Mouse (Mus musculus) heart, postnatal 0 days (tissue): Measurements from ENCODE around the gene Zdhhc5. TPM values are rescaled to one million over a fixed set of nuclear protein-coding genes. Genes with fewer than 3 reads are reported as not detected.

ENCODE experiments used
- ATAC-seq: fragments of 200-750 bp; cut with Nextera tagmentation; 2 replicates; pipeline ENCODE4 v1.8.0; 2017; ENCODE audit warnings: low read depth, moderate number of reproducible peaks, moderate library complexity; ENCODE audit not compliant: insufficient read depth
- DNase-seq: peaks from one replicate; pipeline ENCODE4 v3.0.0-alpha.2; 2016; ENCODE audit warnings: low spot score
- H3K27ac ChIP-seq: fragments of 300-500 bp; sonication (generic); 2 replicates; pipeline ENCODE4 v1.5.1; 2014; ENCODE audit warnings: low read depth, mild to moderate bottlenecking
- H3K27me3 ChIP-seq: fragments of 300-500 bp; sonication (generic); 2 replicates; pipeline ENCODE4 v1.6.1; 2014; ENCODE audit warnings: low read length, mixed read lengths; ENCODE audit not compliant: control insufficient read depth, insufficient read depth
- H3K36me3 ChIP-seq: fragments of 300-500 bp; sonication (generic); replicated peaks from 2 replicates; pipeline ENCODE4 v1.6.1; 2014; ENCODE audit warnings: low read length, mixed read lengths; ENCODE audit not compliant: control insufficient read depth, insufficient read depth
- H3K4me1 ChIP-seq: fragments of 300-500 bp; sonication (generic); 2 replicates; pipeline ENCODE4 v1.6.1; 2014; ENCODE audit warnings: antibody characterized with exemption; ENCODE audit not compliant: control insufficient read depth, insufficient read depth
- H3K4me2 ChIP-seq: fragments of 300-500 bp; sonication (generic); 2 replicates; pipeline ENCODE4 v1.6.1; 2014; ENCODE audit warnings: low read depth, mild to moderate bottlenecking, low read length, moderate library complexity
- H3K4me3 ChIP-seq: fragments of 300-500 bp; sonication (generic); 2 replicates; pipeline ENCODE4 v1.5.1; 2014; ENCODE audit warnings: low read depth, low read length
- H3K9ac ChIP-seq: fragments of 300-500 bp; sonication (generic); replicated peaks from 2 replicates; pipeline ENCODE4 v1.6.1; 2014; ENCODE audit warnings: low read depth, low read length, mixed read lengths
- H3K9me3 ChIP-seq: fragments of 300-500 bp; sonication (generic); replicated peaks from 2 replicates; pipeline ENCODE4 v1.6.1; 2016; ENCODE audit warnings: low read length; ENCODE audit not compliant: control insufficient read depth
- CTCF ChIP-seq: IDR thresholded peaks from 2 replicates; pipeline ENCODE4 v1.5.1; 2016; ENCODE audit warnings: antibody characterized with exemption, control low read depth, low read depth
- EP300 ChIP-seq: IDR thresholded peaks from 2 replicates; pipeline ENCODE4 v1.6.1; 2016; ENCODE audit warnings: antibody characterized with exemption, low read depth
- WGBS: fragments of 180-500 bp; shearing (Covaris S2); extraction: QIAGEN DNeasy Blood & Tissue Kit; methylation state at CpG from one replicate; pipeline ENCODE4 v1.1.7; 2014; 5-methylcytosine and 5-hydroxymethylcytosine counted together
- polyA plus RNA-seq: library from polyadenylated mRNA; unstranded; fragments of >200 nt; fragmentation: Nextera tagmentation; extraction: Ambion mirVana; gene quantifications from 2 replicates; pipeline ENCODE4 v1.2.1, GENCODE M21; 2015
- total RNA-seq: library from RNA; depleted of rRNA; stranded (reverse); fragments of >200 nt; gene quantifications from 2 replicates; pipeline ENCODE4 v1.2.3, GENCODE M21; 2014; ENCODE audit warnings: low replicate concordance

The Zdhhc5 gene
- total and polyA plus RNA-seq, 2 experiments from 2014 or later = 20.5 to 46.5 TPM

- no peak overlapping the region for H3K4me3 ChIP-seq
- DNase-seq (no peak), ATAC-seq (no peak)
- peaks cover 50% of the 10 kb centered on the region for H3K36me3 ChIP-seq
- 94% methylated on average over 1 of the region's 1 CpGs for WGBS
- no peaks in the 10 kb centered on the region for H3K4me1 ChIP-seq
- TF ChIP-seq EP300 (no peak), CTCF (no peak)
- H3K4me2 ChIP-seq = no peak overlapping the region
- H3K9me3 ChIP-seq = no peaks in the 10 kb centered on the region
- no peak overlapping the region for H3K9ac ChIP-seq
- H3K27me3 ChIP-seq = no peaks in the 10 kb centered on the region
- H3K27ac ChIP-seq = no peak overlapping the region
Measured at GRCm38 (mm10) chr2:84705295-84705694, 9.7 kb downstream of the Zdhhc5 start.

- Histone ChIP-seq H3K9ac (no peak overlapping the region), H3K36me3 (peaks cover 43% of the 10 kb centered on the region), H3K27me3 (no peaks in the 10 kb centered on the region), H3K27ac (no peak overlapping the region), H3K9me3 (no peaks in the 10 kb centered on the region), H3K4me2 (no peak overlapping the region), H3K4me1 (no peaks in the 10 kb centered on the region), H3K4me3 (no peak overlapping the region)
- no peak for TF ChIP-seq CTCF
- no peak for TF ChIP-seq EP300
- ATAC-seq (no peak), DNase-seq (no peak)
- 63% methylated on average over 5 of the region's 5 CpGs for WGBS
Measured at GRCm38 (mm10) chr2:84704329-84704728, 10.7 kb downstream of the Zdhhc5 start.

GRCm38 (mm10) chr2:84703497-84703896 is 11.5 kb downstream of the Zdhhc5 start:
- DNase-seq (no peak), ATAC-seq (no peak)
- no peak overlapping the region for H3K4me3 ChIP-seq
- H3K36me3 ChIP-seq = peaks cover 43% of the 10 kb centered on the region
- no peak for TF ChIP-seq CTCF
- no peak overlapping the region for H3K27ac ChIP-seq
- H3K4me1 ChIP-seq = no peaks in the 10 kb centered on the region
- no peaks in the 10 kb centered on the region for H3K27me3 ChIP-seq
- no peak overlapping the region for H3K4me2 ChIP-seq
- no peak overlapping the region for H3K9ac ChIP-seq
- WGBS = 74% methylated on average over 1 of the region's 1 CpGs
- H3K9me3 ChIP-seq = no peaks in the 10 kb centered on the region

GRCm38 (mm10) chr2:84695007-84695695 is 19.8 kb downstream of the Zdhhc5 start:
- Histone ChIP-seq H3K4me1 (no peaks in the 10 kb centered on the region), H3K9me3 (no peaks in the 10 kb centered on the region), H3K27ac (no peak overlapping the region), H3K27me3 (no peaks in the 10 kb centered on the region), H3K4me2 (no peak overlapping the region), H3K4me3 (no peak overlapping the region), H3K36me3 (peaks cover 69% of the 10 kb centered on the region), H3K9ac (no peak overlapping the region)
- ATAC-seq = no peak
- no peak for DNase-seq
- no peak for TF ChIP-seq EP300
- TF ChIP-seq CTCF = no peak
- 77% methylated on average over 5 of the region's 5 CpGs for WGBS

GRCm38 (mm10) chr2:84690050-84690449 is 24.9 kb downstream of the Zdhhc5 start:
- H3K4me2 ChIP-seq = no peak overlapping the region
- ATAC-seq (no peak), DNase-seq (no peak)
- no peaks in the 10 kb centered on the region for H3K9me3 ChIP-seq
- H3K4me1 ChIP-seq = no peaks in the 10 kb centered on the region
- 78% methylated on average over 12 of the region's 12 CpGs for WGBS
- no peak overlapping the region for H3K27ac ChIP-seq
- TF ChIP-seq CTCF = no peak
- no peak for TF ChIP-seq EP300
- peaks cover 90% of the 10 kb centered on the region for H3K36me3 ChIP-seq
- H3K9ac ChIP-seq = no peak overlapping the region
- no peaks in the 10 kb centered on the region for H3K27me3 ChIP-seq
- no peak overlapping the region for H3K4me3 ChIP-seq
